Mouse (Mus musculus) kidney, embryonic 16.5 days (tissue): ENCODE measurements around the gene Larp1. TPM values are rescaled to one million over a fixed set of nuclear protein-coding genes. Genes with fewer than 3 reads are reported as not detected.

Source experiments
- ATAC-seq: fragments of 200-750 bp; cut with Nextera tagmentation; 2 replicates; pipeline ENCODE4 v1.8.0; 2017; ENCODE audit warnings: moderate TSS enrichment; ENCODE audit not compliant: low FRiP score, low TSS enrichment
- H3K27ac ChIP-seq: fragments of 300-500 bp; sonication (generic); 2 replicates; pipeline ENCODE4 v1.5.1; 2014; ENCODE audit warnings: low read length
- H3K27me3 ChIP-seq: fragments of 300-500 bp; sonication (generic); 2 replicates; pipeline ENCODE4 v1.6.1; 2014; ENCODE audit warnings: low read length, control low read depth, mixed read lengths; ENCODE audit not compliant: insufficient read depth
- H3K36me3 ChIP-seq: fragments of 300-500 bp; sonication (generic); 2 replicates; pipeline ENCODE4 v1.6.1; 2014; ENCODE audit warnings: low read length, control low read depth, mixed read lengths; ENCODE audit not compliant: insufficient read depth
- H3K4me1 ChIP-seq: fragments of 300-500 bp; sonication (generic); 2 replicates; pipeline ENCODE4 v1.6.1; 2014; ENCODE audit warnings: low read length, control low read depth, mixed read lengths; ENCODE audit not compliant: insufficient read depth
- H3K4me2 ChIP-seq: fragments of 300-500 bp; sonication (generic); replicated peaks from 2 replicates; pipeline ENCODE4 v1.6.1; 2014; ENCODE audit warnings: low read depth, low read length
- H3K4me3 ChIP-seq: fragments of 300-500 bp; sonication (generic); 2 replicates; pipeline ENCODE4 v1.5.1; 2014; ENCODE audit warnings: mild to moderate bottlenecking, low read length
- H3K9ac ChIP-seq: fragments of 300-500 bp; sonication (generic); replicated peaks from 2 replicates; pipeline ENCODE4 v1.6.1; 2014; ENCODE audit warnings: low read length
- H3K9me3 ChIP-seq: fragments of 300-500 bp; sonication (generic); 2 replicates; pipeline ENCODE4 v1.6.1; 2016; ENCODE audit warnings: low read length, control low read depth
- WGBS: fragments of 180-500 bp; shearing (Covaris S2); extraction: QIAGEN DNeasy Blood & Tissue Kit; methylation state at CpG from one replicate; pipeline ENCODE4 v1.1.7; 2014; 5-methylcytosine and 5-hydroxymethylcytosine counted together
- polyA plus RNA-seq: library from polyadenylated mRNA; unstranded; fragments of >200 nt; fragmentation: Nextera tagmentation; extraction: Ambion mirVana; gene quantifications from 2 replicates; pipeline ENCODE4 v1.2.1, GENCODE M21; 2015

Larp1 gene
- polyA plus RNA-seq, 1 experiment from 2014 or later = 18.3 TPM

DNA sequence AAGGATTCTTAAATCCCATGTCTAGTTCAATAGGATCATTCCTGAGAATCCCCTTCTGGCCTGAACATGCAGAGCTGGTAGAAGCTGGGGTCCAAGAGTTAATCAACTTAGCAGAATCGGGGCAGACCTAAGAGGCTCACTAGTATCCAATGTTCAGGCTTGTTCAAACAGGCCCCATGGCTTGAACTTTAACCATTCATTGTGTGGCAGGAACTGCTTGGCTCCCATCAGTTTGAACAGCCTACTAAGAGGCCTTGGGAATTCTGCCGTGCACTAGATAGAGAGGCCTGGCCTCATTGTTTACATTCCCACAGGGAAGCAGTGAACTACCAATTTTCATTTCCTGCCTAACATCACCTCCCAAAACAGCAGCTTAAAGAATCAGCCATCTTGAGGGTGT lies 12.8 kb downstream of the Larp1 start:
- ATAC-seq = no peak
- peak overlapping the region; percentile 11; the same call in 1 of the 2 replicates for H3K27ac ChIP-seq
- 17% methylated on average over 2 of the region's 2 CpGs for WGBS
- H3K4me2 ChIP-seq = no peak overlapping the region
- no peaks in the 10 kb centered on the region for H3K36me3 ChIP-seq
- peak overlapping the region; percentile 1 for H3K9ac ChIP-seq
- no peak overlapping the region for H3K4me3 ChIP-seq
- H3K9me3 ChIP-seq = no peaks in the 10 kb centered on the region
- peaks cover 45% of the 10 kb centered on the region for H3K4me1 ChIP-seq
- no peaks in the 10 kb centered on the region for H3K27me3 ChIP-seq

DNA sequence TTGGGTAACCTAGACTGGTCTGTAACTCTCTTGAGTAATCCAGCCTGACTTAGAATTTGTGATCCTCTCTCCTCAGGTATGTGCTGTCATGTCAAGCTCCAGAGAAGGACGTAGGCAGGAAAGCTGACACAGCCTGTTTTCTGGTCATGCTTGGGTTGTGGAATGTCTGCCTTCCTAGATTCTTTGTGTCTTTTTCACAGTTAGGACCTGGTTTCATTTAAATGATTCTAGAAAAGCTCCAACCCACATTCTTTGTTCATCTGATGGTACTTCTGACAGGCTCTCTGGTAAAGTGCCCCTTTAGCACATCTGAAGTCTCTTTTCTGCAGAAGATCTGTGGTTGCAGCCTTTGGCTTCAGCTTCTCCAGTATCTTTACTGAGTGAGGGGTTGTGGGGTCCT lies 15.4 kb downstream of the Larp1 start:
- no peak overlapping the region for H3K27ac ChIP-seq

DNA sequence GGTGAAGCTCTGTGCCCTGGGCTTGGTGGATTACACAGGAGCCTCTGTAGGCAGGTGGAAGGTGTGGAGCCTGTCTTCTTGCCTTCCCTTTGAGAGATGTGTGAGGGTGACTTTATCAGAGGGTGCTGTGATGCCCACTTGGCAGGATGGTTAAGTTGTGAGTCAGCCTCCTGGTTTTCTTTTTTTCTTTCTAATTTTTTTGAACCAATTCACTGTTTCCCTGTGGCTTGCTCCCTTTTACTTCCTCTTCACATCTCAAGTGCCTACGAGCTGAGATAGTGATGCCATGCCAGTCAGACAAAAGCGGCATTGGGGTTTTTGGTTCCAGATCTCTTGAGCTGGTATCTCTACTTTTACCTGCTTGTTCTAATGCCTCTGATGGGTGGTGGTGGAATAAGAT lies 15.8 kb downstream of the Larp1 start:
- no peak overlapping the region for H3K27ac ChIP-seq
- WGBS = 98% methylated on average over 2 of the region's 2 CpGs

More for the DNA sequence above, 15.4 kb downstream of the Larp1 start:
- 44% methylated on average over 1 of the region's 1 CpGs for WGBS
- no peak for ATAC-seq
- Histone ChIP-seq H3K9ac (no peak overlapping the region), H3K4me2 (no peak overlapping the region), H3K4me1 (peaks cover 27% of the 10 kb centered on the region), H3K36me3 (no peaks in the 10 kb centered on the region), H3K4me3 (no peak overlapping the region), H3K9me3 (no peaks in the 10 kb centered on the region), H3K27me3 (no peaks in the 10 kb centered on the region)

DNA sequence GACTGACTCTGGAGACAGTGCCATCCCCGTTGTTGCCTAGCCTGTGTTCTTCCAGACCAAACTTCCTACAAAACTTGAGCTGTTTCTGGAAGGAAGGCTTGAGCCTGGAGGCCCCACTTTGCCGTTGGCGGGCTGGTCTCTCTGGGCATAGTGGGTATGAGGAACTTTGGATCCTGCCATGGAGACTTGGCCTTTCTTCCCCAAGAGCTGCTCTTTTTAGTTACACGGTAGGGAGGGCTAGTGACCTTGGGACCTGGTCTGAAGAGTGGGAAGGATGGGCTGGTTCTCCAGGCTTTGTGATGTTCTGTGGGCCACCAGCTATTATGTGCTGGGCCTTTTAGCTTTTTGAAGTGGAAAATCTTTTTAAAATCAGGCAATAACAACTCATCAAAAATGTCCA lies 17.0 kb downstream of the Larp1 start:
- Histone ChIP-seq H3K36me3 (no peaks in the 10 kb centered on the region), H3K9ac (no peak overlapping the region), H3K27ac (no peak overlapping the region), H3K27me3 (no peaks in the 10 kb centered on the region), H3K9me3 (no peaks in the 10 kb centered on the region), H3K4me2 (no peak overlapping the region), H3K4me1 (peaks cover 18% of the 10 kb centered on the region), H3K4me3 (no peak overlapping the region)
- 88% methylated on average over 4 of the region's 4 CpGs for WGBS
- no peak for ATAC-seq

More for the DNA sequence above, 15.8 kb downstream of the Larp1 start:
- H3K27me3 ChIP-seq = no peaks in the 10 kb centered on the region
- no peak overlapping the region for H3K9ac ChIP-seq
- no peak overlapping the region for H3K4me2 ChIP-seq
- no peaks in the 10 kb centered on the region for H3K36me3 ChIP-seq
- H3K4me3 ChIP-seq = no peak overlapping the region
- no peak for ATAC-seq
- H3K9me3 ChIP-seq = no peaks in the 10 kb centered on the region
- peaks cover 26% of the 10 kb centered on the region for H3K4me1 ChIP-seq

DNA sequence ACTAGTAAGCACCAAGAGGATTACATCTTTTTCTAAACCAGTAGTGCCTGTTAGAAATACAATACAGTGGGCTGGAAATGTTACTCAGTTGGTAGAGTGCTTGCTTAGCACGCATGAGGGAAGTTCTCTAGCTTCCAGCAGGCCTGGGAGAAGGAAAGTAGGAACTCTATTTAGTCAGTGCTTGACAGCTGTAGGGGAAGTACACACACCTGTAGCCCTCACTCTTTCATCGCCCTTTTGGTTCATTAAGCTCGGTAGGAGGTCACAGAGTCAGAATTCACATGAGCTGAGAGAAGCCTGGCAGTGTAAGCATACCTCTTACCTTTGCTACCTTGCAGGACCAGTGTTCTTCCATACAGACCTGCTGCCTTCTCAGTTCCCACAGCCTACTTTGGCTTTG lies 17.5 kb downstream of the Larp1 start:
- H3K36me3 ChIP-seq = no peaks in the 10 kb centered on the region
- ATAC-seq = 0 out of 2 replicates have a peak, but pooled peaks have one; percentile 39
- H3K9ac ChIP-seq = no peak overlapping the region
- H3K27ac ChIP-seq = no peak overlapping the region
- no peak overlapping the region for H3K4me2 ChIP-seq
- no peak overlapping the region for H3K4me3 ChIP-seq
- 53% methylated on average over 3 of the region's 3 CpGs for WGBS
- no peaks in the 10 kb centered on the region for H3K9me3 ChIP-seq
- no peaks in the 10 kb centered on the region for H3K27me3 ChIP-seq
- peaks cover 17% of the 10 kb centered on the region for H3K4me1 ChIP-seq

DNA sequence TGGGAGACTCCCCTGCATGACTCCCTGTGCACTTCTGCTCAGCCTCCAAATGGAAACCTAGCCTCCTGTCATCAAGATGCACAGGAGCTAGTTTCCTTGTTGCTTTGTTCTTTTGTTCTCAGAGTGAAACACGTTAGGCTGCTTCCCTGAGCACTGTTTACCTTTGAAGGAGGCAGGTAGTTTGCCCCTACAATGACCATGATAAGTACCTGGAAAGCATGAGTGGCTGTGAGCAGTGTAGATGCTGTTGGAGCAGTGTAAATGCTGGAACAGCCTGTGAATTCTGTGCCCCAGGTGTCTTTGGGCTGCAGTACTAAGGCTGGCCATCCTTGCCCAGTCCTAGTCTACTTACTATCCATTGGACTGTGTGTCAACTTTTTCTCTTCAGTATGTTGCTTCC lies 18.0 kb downstream of the Larp1 start:
- Histone ChIP-seq H3K4me3 (no peak overlapping the region), H3K36me3 (no peaks in the 10 kb centered on the region), H3K9me3 (no peaks in the 10 kb centered on the region), H3K9ac (no peak overlapping the region), H3K4me1 (peaks cover 16% of the 10 kb centered on the region), H3K27ac (no peak overlapping the region), H3K4me2 (no peak overlapping the region), H3K27me3 (no peaks in the 10 kb centered on the region)
- ATAC-seq = no peak
- WGBS = 59% methylated on average over 1 of the region's 1 CpGs

DNA sequence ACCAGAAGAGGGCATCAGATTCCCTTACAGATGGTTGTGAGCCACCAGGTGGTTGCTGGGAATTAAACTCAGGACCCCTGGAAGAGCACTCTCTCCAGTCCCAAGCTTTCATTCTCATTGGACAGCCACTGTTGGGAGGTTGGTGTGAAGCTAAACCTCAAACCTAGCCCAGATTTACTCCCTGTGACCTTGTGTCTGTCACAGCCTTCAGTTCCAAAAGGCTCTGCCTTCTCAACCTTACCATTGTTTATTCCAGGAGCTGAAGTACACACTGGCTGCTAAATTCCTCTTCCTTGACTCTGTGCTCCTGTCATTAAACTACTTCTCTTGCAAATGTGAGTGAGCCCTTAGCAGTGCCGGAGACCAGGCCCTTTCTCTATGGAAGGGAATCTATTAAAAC lies 20.1 kb downstream of the Larp1 start:
- Histone ChIP-seq H3K36me3 (no peaks in the 10 kb centered on the region), H3K27ac (no peak overlapping the region), H3K9me3 (no peaks in the 10 kb centered on the region), H3K4me2 (no peak overlapping the region), H3K4me1 (peaks cover 27% of the 10 kb centered on the region), H3K4me3 (no peak overlapping the region), H3K9ac (no peak overlapping the region), H3K27me3 (no peaks in the 10 kb centered on the region)
- no peak for ATAC-seq
- 94% methylated on average over 1 of the region's 1 CpGs for WGBS

DNA sequence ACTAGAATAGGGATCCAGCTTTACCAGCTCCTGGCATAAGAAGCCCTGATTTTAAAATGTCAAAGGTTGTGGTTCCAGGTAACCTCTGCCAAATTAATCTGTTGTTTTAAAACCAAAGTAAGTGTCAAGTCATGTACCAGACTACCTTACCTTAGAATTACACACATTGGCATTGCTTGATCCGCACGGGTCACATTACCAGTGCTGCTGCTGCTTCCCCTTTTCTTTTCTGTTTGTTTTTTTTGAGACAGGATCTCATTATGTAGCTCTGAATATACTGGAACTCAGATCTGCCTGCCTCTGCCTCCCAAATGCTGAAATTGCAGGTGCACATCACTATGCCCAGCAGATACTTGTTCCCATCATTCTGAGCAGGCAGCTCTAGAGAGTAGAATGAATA lies 21.0 kb downstream of the Larp1 start:
- Histone ChIP-seq H3K27ac (no peak overlapping the region), H3K4me1 (peaks cover 28% of the 10 kb centered on the region), H3K27me3 (no peaks in the 10 kb centered on the region), H3K36me3 (no peaks in the 10 kb centered on the region), H3K9me3 (no peaks in the 10 kb centered on the region), H3K4me2 (no peak overlapping the region), H3K9ac (no peak overlapping the region), H3K4me3 (no peak overlapping the region)
- ATAC-seq = no peak
- WGBS = 56% methylated on average over 2 of the region's 2 CpGs

DNA sequence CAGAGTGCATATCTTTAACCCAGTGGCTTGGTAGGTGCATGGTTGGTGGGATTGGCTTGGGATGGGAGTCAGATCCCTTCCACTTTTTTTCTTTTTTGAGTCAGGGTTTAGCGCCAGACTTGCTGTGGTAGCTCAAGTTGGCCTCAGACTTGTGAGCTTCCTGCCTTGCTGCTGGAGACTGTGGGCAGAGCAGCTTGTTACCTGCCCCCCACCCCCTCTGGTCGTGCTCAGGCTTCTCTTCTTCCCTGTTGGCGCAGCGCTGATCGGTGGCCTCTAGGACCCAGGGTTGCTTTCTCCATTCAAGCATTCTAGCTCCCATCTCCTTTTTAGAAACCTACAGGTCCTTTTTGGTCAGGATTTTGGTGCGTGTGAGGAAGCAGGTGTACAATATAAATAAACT lies 22.3 kb downstream of the Larp1 start:
- peaks cover 28% of the 10 kb centered on the region for H3K4me1 ChIP-seq
- H3K27ac ChIP-seq = no peak overlapping the region
- no peak overlapping the region for H3K9ac ChIP-seq
- no peaks in the 10 kb centered on the region for H3K27me3 ChIP-seq
- 67% methylated on average over 6 of the region's 6 CpGs for WGBS
- H3K9me3 ChIP-seq = no peaks in the 10 kb centered on the region
- H3K4me2 ChIP-seq = no peak overlapping the region
- H3K4me3 ChIP-seq = no peak overlapping the region
- no peaks in the 10 kb centered on the region for H3K36me3 ChIP-seq
- ATAC-seq = no peak

DNA sequence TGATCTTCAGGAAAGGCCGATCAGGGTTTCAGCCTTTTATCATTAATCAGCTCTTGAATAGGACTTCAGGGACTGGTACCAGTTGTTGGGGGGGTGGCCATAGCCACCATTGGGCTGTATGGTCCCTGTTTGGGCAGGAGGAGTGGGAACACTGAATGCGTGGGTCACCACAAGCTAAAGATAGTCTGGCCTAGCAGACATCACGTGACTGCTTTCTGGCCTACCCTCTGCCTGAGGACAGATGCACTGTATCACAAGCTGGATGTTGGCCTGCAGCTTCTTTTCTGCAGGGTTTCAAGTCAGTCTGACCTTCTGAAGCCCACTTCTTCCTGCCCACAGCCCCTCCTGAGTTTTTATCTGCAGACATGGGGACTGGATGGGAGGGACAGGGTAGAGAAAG lies 24.8 kb downstream of the Larp1 start:
- Histone ChIP-seq H3K9ac (no peak overlapping the region), H3K4me1 (peaks cover 23% of the 10 kb centered on the region), H3K9me3 (no peaks in the 10 kb centered on the region), H3K27me3 (no peaks in the 10 kb centered on the region), H3K4me2 (no peak overlapping the region), H3K4me3 (no peak overlapping the region), H3K27ac (no peak overlapping the region), H3K36me3 (no peaks in the 10 kb centered on the region)
- 77% methylated on average over 3 of the region's 3 CpGs for WGBS
- no peak for ATAC-seq
